Mouse (Mus musculus) G1E (cell line): ENCODE measurements at regions not wholly inside any gene's neighbourhood (a gene's known extent, or its start where the extent isn't known, plus 50 kb on each side); places are given as distances from the start of the nearest gene placed in this dataset.

Experiments used
- CTCF ChIP-seq: IDR thresholded peaks from 2 replicates; pipeline ENCODE4 v1.5.1; 2012; ENCODE audit warnings: low read depth, low read length, inconsistent platforms, mixed read lengths
- GATA1 ChIP-seq: IDR thresholded peaks from 2 replicates; pipeline ENCODE4 v1.6.1; 2012; ENCODE audit warnings: borderline replicate concordance, low read length, inconsistent platforms, mixed read lengths
- GATA2 ChIP-seq: IDR thresholded peaks from 2 replicates; pipeline ENCODE4 v1.6.1; 2012; ENCODE audit warnings: low read depth, low read length, inconsistent platforms, borderline replicate concordance
- POLR2AphosphoS5 ChIP-seq: IDR thresholded peaks from 2 replicates; pipeline ENCODE4 v1.6.1; 2012; ENCODE audit warnings: low read depth, low read length, inconsistent platforms; ENCODE audit not compliant: insufficient replicate concordance
- TAL1 ChIP-seq: conservative IDR thresholded peaks from 2 replicates; pipeline ENCODE4 v1.6.1; 2012; ENCODE audit warnings: low read depth, low read length, inconsistent platforms, mixed read lengths

GRCm38 (mm10) chr3:70138488-70138887 lies 131.1 kb downstream of the Otol1 start:
- TF ChIP-seq CTCF (no peak), GATA1 (no peak), TAL1 (no peak), POLR2AphosphoS5 (no peak), GATA2 (no peak)
